Mouse (Mus musculus): Measurements from ENCODE around the gene Rbm39. TPM values are rescaled to one million over a fixed set of nuclear protein-coding genes. Genes with fewer than 3 reads are reported as not detected.
"Not testable (repeated sequence)": the region's sequence is repeated elsewhere in the genome, so short reads cannot be mapped to it uniquely, and the experiment has no call there.

The Rbm39 gene
- polyA plus RNA-seq, 1 experiment from 2014 or later: 698 TPM

- Histone ChIP-seq H3K4me1 (peaks cover 28% of the 10 kb centered on the region), H3K9me3 (no peaks in the 10 kb centered on the region), H3K4me2 (replicated peaks) (peak within 1 kb of the TSS; percentile 71), H3K36me3 (peaks cover 14% of the 10 kb centered on the region), H3K9ac (replicated peaks) (peak within 1 kb of the TSS; percentile 79), H3K4me3 (peak within 1 kb of the TSS; percentile 75), H3K27me3 (no peaks in the 10 kb centered on the region), H3K27ac (replicated peaks) (peak within 1 kb of the TSS; percentile 96)
- peak; percentile 98 for ATAC-seq (ENCODE audit: low FRiP score, low read depth)
- WGBS: under 1% methylated on average over 69 of the region's 88 CpGs
Observed at GRCm38 (mm10) chr2:156196302-156197128, 16.5 kb upstream of the Rbm39 start, which contains the start of gene Phf20. TSS of gene Phf20 (plus strand) at chr2:156196466.

DNA sequence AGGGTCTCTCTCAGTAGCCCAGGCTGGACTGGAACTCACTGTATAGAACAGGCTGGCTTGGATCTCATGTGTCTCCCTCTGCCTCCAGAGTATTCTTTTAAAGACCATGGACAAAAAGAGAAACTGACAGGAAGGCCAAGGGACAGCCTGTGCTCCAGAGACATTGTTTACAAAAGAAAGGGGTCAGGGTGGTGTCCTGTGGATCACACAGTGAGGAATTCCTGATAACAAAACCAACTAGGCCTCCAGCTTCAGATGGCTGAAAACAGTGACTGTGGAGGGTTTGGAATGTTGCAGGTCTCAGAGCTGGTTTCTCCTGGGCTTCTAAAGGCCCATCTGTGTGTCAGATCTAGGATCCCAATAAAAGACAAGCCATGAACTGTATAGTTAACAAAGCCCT is 14.5 kb upstream of the Rbm39 start:
- H3K9ac ChIP-seq (replicated peaks): no peak overlapping the region
- peaks cover 23% of the 10 kb centered on the region for H3K4me1 ChIP-seq
- H3K27ac ChIP-seq (replicated peaks): no peak overlapping the region
- no peaks in the 10 kb centered on the region for H3K27me3 ChIP-seq
- H3K9me3 ChIP-seq: no peaks in the 10 kb centered on the region
- H3K4me3 ChIP-seq: no peak overlapping the region
- no peaks in the 10 kb centered on the region for H3K36me3 ChIP-seq
- no peak for ATAC-seq (ENCODE audit: low FRiP score, low read depth)
- H3K4me2 ChIP-seq (replicated peaks): no peak overlapping the region

DNA sequence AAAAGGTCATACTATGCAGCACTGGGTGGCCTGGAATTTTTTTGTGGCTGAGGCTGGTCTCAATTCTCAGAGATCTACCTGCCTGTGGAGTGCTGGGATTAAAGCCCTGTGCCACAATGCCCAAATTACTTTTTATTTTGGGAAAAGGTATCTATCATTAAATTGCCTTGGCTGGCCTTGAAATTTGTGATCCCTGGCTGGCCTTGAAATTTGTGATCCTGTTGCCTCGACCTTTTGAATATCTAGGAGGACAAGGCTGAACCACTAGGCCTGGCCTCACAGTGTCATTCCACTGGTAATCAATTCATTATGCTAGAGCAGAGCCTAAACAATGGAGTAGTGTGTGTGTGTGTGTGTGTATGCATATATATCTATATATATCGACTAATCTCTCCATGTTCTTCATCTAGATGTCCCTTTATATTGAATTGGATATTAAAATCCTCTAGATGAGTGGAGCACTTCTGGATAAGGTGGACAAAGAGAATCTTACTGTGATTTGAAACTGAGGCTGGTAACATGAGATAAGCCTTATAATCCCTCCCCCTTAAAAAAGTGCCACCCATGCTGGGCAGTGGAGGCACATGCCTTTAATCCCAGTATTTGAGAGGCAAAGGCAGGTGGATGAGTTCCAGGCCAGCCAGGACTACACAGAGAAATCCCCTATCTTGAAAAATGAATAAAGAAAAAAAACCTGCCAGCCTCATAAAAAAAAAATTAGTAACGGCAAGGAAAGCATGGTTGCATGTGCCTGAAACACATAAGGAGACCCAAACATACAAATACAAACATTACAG is 13.2 kb upstream of the Rbm39 start:
- ATAC-seq (ENCODE audit: low FRiP score, low read depth): no peak
- 90% methylated on average over 3 of the region's 3 CpGs for WGBS
- Histone ChIP-seq H3K4me1 (peaks cover 14% of the 10 kb centered on the region), H3K9ac (replicated peaks) (no peak overlapping the region), H3K27me3 (no peaks in the 10 kb centered on the region), H3K9me3 (no peaks in the 10 kb centered on the region), H3K36me3 (no peaks in the 10 kb centered on the region), H3K27ac (replicated peaks) (no peak overlapping the region), H3K4me2 (replicated peaks) (no peak overlapping the region), H3K4me3 (no peak overlapping the region)

- Histone ChIP-seq H3K9ac (replicated peaks) (no peak overlapping the region), H3K4me3 (no peak overlapping the region), H3K4me1 (peaks cover 4% of the 10 kb centered on the region), H3K27ac (replicated peaks) (no peak overlapping the region), H3K36me3 (no peaks in the 10 kb centered on the region), H3K4me2 (replicated peaks) (no peak overlapping the region), H3K27me3 (no peaks in the 10 kb centered on the region), H3K9me3 (no peaks in the 10 kb centered on the region)
- WGBS: 78% methylated on average over 2 of the region's 2 CpGs
- no peak for ATAC-seq (ENCODE audit: low FRiP score, low read depth)
Observed at GRCm38 (mm10) chr2:156192068-156192467, 12.0 kb upstream of the Rbm39 start.

DNA sequence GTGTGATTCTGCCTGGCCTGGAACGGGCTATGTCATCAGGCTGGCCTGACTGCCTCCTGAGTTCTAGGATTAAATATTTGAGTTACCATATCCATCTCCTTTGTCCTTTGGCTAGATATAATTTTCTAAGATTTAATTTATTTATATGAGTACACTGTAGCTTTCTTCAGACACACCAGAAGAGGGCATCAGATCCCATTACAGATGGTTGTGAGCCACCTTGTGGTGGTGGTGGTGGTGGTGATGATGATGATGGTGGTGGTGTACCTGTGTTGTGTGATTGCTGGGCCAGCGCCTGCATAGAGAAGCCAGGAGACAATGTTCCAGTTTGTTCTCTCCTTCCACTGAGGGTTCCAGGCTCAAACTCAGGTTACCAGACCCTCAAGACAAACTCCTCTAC is 11.5 kb upstream of the Rbm39 start:
- no peaks in the 10 kb centered on the region for H3K27me3 ChIP-seq
- no peak overlapping the region for H3K27ac ChIP-seq (replicated peaks)
- H3K9me3 ChIP-seq: no peaks in the 10 kb centered on the region
- H3K4me1 ChIP-seq: peaks cover 4% of the 10 kb centered on the region
- ATAC-seq (ENCODE audit: low FRiP score, low read depth): no peak
- H3K4me2 ChIP-seq (replicated peaks): no peak overlapping the region
- no peaks in the 10 kb centered on the region for H3K36me3 ChIP-seq
- WGBS: 96% methylated on average over 2 of the region's 2 CpGs
- no peak overlapping the region for H3K9ac ChIP-seq (replicated peaks)
- no peak overlapping the region for H3K4me3 ChIP-seq

DNA sequence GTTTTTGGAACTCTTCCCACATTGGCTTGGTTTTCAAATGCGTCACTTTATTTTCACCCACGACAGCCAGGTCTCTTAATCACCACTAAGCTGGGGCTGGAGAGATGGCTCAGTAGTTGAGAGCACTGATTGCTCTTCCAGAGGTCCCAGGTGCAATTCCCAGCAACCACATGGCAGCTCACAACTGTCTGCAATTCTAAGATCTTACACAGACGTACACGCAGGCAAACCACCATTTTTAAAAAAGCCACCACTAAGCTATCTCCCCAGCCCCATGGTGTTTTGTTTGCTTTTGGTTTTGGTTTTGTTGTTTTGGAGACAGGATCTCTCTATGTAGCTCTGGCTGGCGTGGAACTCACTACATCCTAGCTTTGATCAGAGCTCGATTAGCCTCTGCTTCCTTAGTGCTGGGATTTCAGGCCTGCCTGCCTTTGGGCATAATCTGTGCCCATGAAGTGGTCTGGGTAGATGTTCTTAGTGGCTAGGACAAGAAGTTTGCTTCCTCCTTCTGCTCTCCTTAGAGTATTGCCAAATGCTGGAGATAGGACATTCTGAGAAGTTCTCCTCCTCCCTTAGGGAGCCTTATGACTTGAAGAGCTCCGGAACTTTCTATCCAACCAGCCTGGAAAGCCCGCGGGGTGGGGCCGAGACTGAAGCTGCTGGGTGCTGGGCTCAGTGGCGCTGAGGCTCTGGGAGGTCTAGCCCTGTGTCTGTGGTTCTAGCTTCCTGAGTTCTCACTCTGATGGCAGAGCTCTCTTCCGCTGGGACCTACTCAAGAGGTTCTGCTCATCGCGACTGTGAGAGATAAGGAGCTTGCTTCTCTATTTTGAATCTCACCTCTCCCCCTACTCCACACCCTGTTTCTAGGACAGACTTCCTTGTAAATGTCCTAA is 10.2 kb upstream of the Rbm39 start:
- WGBS: 85% methylated on average over 14 of the region's 14 CpGs
- Histone ChIP-seq H3K4me1 (no peaks in the 10 kb centered on the region), H3K9ac (replicated peaks) (no peak overlapping the region), H3K27ac (replicated peaks) (no peak overlapping the region), H3K9me3 (no peaks in the 10 kb centered on the region), H3K36me3 (no peaks in the 10 kb centered on the region), H3K4me2 (replicated peaks) (no peak overlapping the region), H3K27me3 (no peaks in the 10 kb centered on the region), H3K4me3 (no peak overlapping the region)
- no peak for ATAC-seq (ENCODE audit: low FRiP score, low read depth)

DNA sequence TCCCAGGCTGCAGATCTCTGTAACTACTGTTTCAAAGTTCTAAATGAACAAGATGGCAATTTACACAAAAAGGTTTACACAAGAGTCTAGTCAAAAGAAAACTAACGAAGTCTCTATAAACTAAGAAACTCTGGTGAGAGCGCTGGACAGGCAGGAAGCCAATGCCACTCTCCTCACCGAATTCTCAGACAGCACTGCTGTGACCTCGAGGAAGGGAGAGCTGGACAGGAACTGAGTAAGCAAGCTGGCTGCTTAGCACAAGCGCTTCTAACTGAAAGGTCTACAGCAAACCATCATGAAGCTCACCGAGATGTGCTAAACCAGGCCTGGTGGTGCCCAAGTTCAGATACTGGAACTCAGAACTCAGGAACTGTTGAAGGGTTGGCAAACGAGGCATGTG is 9.2 kb upstream of the Rbm39 start:
- not testable (repeated sequence) for ATAC-seq (ENCODE audit: low FRiP score, low read depth); H3K9ac ChIP-seq (replicated peaks); H3K4me3 ChIP-seq; H3K9me3 ChIP-seq; H3K27ac ChIP-seq (replicated peaks); H3K4me2 ChIP-seq (replicated peaks); H3K27me3 ChIP-seq; H3K36me3 ChIP-seq; H3K4me1 ChIP-seq
- WGBS: 86% methylated on average over 7 of the region's 7 CpGs

DNA sequence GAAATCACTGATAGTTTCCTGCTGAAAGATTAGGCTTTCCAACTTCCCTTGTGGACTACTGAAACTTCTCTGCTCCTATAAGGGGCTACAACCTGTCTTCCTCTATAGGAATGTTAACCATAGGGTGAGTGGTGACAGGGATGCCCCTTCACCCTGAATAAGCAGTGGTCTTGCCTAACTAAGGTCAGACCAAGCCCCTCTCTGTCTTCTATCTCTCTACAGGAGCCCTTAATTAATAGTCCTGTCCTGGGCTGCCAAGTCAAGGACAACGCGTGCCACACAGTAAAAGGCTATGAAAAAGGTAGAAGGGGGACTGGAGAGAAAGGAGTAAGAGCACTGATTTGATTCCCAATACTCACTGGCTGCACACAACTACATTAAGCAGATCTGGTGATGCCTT is 1.6 kb upstream of the Rbm39 start:
- Histone ChIP-seq H3K27me3 (no peaks in the 10 kb centered on the region), H3K4me1 (peaks cover 22% of the 10 kb centered on the region), H3K9me3 (no peaks in the 10 kb centered on the region), H3K27ac (replicated peaks) (no peak overlapping the region), H3K36me3 (peaks cover 15% of the 10 kb centered on the region), H3K4me2 (replicated peaks) (peak overlapping the region; percentile 60), H3K4me3 (no peak overlapping the region), H3K9ac (replicated peaks) (peak overlapping the region; percentile 37)
- 86% methylated on average over 2 of the region's 2 CpGs for WGBS
- ATAC-seq (ENCODE audit: low FRiP score, low read depth): no peak

GRCm38 (mm10) chr2:156180824-156181590 is 969 bp upstream of the Rbm39 start:
- Histone ChIP-seq H3K36me3 (peaks cover 19% of the 10 kb centered on the region), H3K9me3 (no peaks in the 10 kb centered on the region), H3K27me3 (no peaks in the 10 kb centered on the region), H3K4me3 (peak overlapping the region; percentile 99), H3K4me2 (replicated peaks) (peak overlapping the region; percentile 60), H3K9ac (replicated peaks) (peak overlapping the region; percentile 69), H3K4me1 (peaks cover 22% of the 10 kb centered on the region), H3K27ac (replicated peaks) (peak overlapping the region; percentile 94)
- ATAC-seq (ENCODE audit: low FRiP score, low read depth): no peak
- WGBS: 16% methylated on average over 8 of the region's 8 CpGs

- Histone ChIP-seq H3K27me3 (no peaks in the 10 kb centered on the region), H3K4me1 (peaks cover 22% of the 10 kb centered on the region), H3K9ac (replicated peaks) (peak overlapping the region; percentile 100), H3K27ac (replicated peaks) (peak overlapping the region; percentile 97), H3K9me3 (no peaks in the 10 kb centered on the region), H3K36me3 (peaks cover 25% of the 10 kb centered on the region), H3K4me3 (peak overlapping the region; percentile 99), H3K4me2 (replicated peaks) (0 out of 2 replicates have a peak overlapping the region, but pooled peaks have one; percentile 88)
- no peak; the same call in 1 of the 2 replicates for ATAC-seq (ENCODE audit: low FRiP score, low read depth)
- WGBS: under 1% methylated on average over 31 of the region's 41 CpGs
Observed at GRCm38 (mm10) chr2:156179796-156180093, 293 bp downstream of the Rbm39 start.
